Mouse (Mus musculus): Measurements from ENCODE around the gene Uri1. TPM values are rescaled to one million over a fixed set of nuclear protein-coding genes. Genes with fewer than 3 reads are reported as not detected.

The Uri1 gene
- polyA plus RNA-seq, 1 experiment: 13.4 TPM

DNA sequence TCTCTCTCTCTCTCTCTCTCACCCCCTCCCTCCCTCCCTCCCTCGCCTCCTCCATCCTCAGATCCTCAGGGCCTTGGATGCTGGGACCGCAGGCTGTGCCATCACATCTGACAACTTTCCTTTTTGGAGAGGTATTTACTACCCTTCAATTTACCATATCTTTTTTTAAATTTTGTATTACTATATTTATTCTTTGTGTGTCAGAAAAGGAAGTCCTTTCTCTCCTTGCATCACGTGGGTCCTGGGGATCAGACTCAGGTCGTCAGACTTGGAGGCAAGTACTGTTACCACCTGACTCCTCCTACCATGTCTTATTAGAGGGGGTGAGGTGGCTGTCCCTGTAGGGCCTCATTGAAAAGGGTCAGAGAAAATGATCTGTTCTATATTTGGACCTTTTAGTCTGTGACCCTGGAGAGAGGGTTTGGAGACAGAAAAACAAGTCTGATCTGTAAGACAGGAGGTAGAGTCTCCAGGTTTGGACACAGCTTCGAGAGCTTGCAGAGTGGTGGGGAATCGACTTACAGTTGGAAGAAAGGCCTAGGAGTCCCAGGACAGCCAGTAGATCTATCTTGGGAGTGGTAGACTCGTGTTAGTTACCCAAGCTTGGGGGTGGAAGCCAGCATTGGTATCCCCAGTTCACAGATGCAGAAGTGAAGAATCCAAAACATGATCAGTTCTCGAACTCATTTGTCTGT is 36.4 kb upstream of the Uri1 start:
- H3K27me3 ChIP-seq (ENCODE audit: control insufficient read depth, insufficient read depth, insufficient read length): peaks cover 6% of the 10 kb centered on the region
- no peak overlapping the region for H3K4me3 ChIP-seq

DNA sequence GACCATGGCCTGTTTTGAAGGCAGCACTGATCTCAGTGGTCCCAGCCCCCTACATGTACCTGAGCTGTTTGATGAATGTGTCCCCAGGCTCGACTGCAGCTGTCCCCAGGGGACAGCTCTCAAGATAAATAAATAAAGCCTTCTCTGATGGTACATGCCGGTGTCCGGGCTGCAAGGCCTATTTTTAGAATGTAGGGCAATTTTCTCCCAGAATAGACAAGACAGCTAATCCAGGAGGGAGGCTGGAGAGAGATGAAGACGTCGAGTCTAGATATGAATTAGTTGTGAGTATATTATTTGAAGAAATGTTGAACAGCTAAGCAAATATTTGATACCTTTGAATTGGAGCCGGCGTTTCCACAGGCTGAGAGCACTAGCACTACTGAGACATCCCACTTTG is 35.7 kb upstream of the Uri1 start:
- no peak overlapping the region for H3K4me2 ChIP-seq (ENCODE audit: low read depth)
- H3K36me3 ChIP-seq (ENCODE audit: control insufficient read depth, insufficient read depth): no peaks in the 10 kb centered on the region
- H3ac ChIP-seq (ENCODE audit: control insufficient read depth, insufficient read length): no peak overlapping the region
- H3K27me3 ChIP-seq (ENCODE audit: control insufficient read depth, insufficient read depth, insufficient read length): peaks cover 6% of the 10 kb centered on the region
- TF ChIP-seq E2F4 (IDR thresholded peaks at IDR 0.05; ENCODE audit: insufficient read depth): no peak
- TF ChIP-seq TCF3 (IDR thresholded peaks at IDR 0.05; ENCODE audit: insufficient read length, low read depth): no peak
- no peak for TF ChIP-seq REST (IDR thresholded peaks at IDR 0.05; ENCODE audit: insufficient read depth, insufficient read length)
- TF ChIP-seq CEBPB (IDR thresholded peaks at IDR 0.05; ENCODE audit: insufficient read depth, poor library complexity, severe bottlenecking): no peak
- TF ChIP-seq POLR2A (IDR thresholded peaks at IDR 0.05; ENCODE audit: insufficient read length, low read depth): no peak
- TF ChIP-seq MAX (IDR thresholded peaks at IDR 0.05; ENCODE audit: low read depth): no peak
- no peak overlapping the region for H3K4me3 ChIP-seq
- no peaks in the 10 kb centered on the region for H3K79me2 ChIP-seq (ENCODE audit: control insufficient read depth, insufficient read depth)

More for the DNA sequence above, 36.4 kb upstream of the Uri1 start:
- no peaks in the 10 kb centered on the region for H3K36me3 ChIP-seq (ENCODE audit: control insufficient read depth, insufficient read depth)
- H3K79me2 ChIP-seq (ENCODE audit: control insufficient read depth, insufficient read depth): no peaks in the 10 kb centered on the region
- H3ac ChIP-seq (ENCODE audit: control insufficient read depth, insufficient read length): no peak overlapping the region
- H3K4me2 ChIP-seq (ENCODE audit: low read depth): no peak overlapping the region
- TF ChIP-seq MAX (IDR thresholded peaks at IDR 0.05; ENCODE audit: low read depth) (no peak), MYOD1 (IDR thresholded peaks at IDR 0.05; ENCODE audit: control insufficient read depth in 1 of 3, insufficient read length in 2 of 3, low read depth in 2 of 3) (no peak), SRF (IDR thresholded peaks at IDR 0.05; ENCODE audit: control insufficient read depth, insufficient read length, low read depth) (no peak), E2F4 (IDR thresholded peaks at IDR 0.05; ENCODE audit: insufficient read depth) (no peak), USF1 (IDR thresholded peaks at IDR 0.05; ENCODE audit: low read depth) (no peak), POLR2AphosphoS2 (IDR thresholded peaks at IDR 0.05; ENCODE audit: insufficient read length, low read depth) (no peak), POLR2A (IDR thresholded peaks at IDR 0.05; ENCODE audit: insufficient read length, low read depth) (no peak), TCF3 (IDR thresholded peaks at IDR 0.05; ENCODE audit: insufficient read length, low read depth) (no peak), REST (IDR thresholded peaks at IDR 0.05; ENCODE audit: insufficient read depth, insufficient read length) (no peak), MYOG (IDR thresholded peaks at IDR 0.05; ENCODE audit: control insufficient read depth in 1 of 3, insufficient read depth in 1 of 3, insufficient read length in 2 of 3, low read depth in 2 of 3) (no peak), TCF12 (IDR thresholded peaks at IDR 0.05; ENCODE audit: insufficient read depth, poor library complexity, severe bottlenecking) (no peak), CEBPB (IDR thresholded peaks at IDR 0.05; ENCODE audit: insufficient read depth, poor library complexity, severe bottlenecking) (no peak)

DNA sequence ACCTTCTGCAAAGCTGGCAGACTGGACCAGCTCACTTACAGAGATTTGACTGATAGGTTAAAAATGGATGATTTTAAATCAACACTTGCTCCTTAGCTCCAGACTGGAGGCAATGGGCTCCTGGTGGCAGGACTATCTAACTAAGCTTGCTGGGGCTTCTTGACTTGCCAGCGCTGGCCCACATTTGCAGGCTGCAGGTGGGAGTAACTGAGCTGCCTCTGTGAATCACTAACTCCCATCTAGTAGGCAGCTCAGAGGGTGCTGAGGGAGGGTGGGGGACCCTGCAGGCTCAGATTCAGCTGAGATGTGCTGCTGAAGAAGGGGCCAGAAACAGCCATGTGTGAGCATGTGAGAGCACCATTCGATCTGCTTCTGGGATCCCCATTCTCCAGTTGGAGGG is 32.6 kb upstream of the Uri1 start:
- Histone ChIP-seq H3K36me3 (ENCODE audit: control insufficient read depth, insufficient read depth) (no peaks in the 10 kb centered on the region), H3K79me2 (ENCODE audit: control insufficient read depth, insufficient read depth) (no peaks in the 10 kb centered on the region), H3K4me3 (no peak overlapping the region), H3ac (ENCODE audit: control insufficient read depth, insufficient read length) (no peak overlapping the region), H3K27me3 (ENCODE audit: control insufficient read depth, insufficient read depth, insufficient read length) (peaks cover 6% of the 10 kb centered on the region), H3K4me2 (ENCODE audit: low read depth) (no peak overlapping the region)
- TF ChIP-seq MAX (IDR thresholded peaks at IDR 0.05; ENCODE audit: low read depth) (no peak), TCF12 (IDR thresholded peaks at IDR 0.05; ENCODE audit: insufficient read depth, poor library complexity, severe bottlenecking) (no peak), POLR2AphosphoS2 (IDR thresholded peaks at IDR 0.05; ENCODE audit: insufficient read length, low read depth) (no peak), SRF (IDR thresholded peaks at IDR 0.05; ENCODE audit: control insufficient read depth, insufficient read length, low read depth) (no peak), TCF3 (IDR thresholded peaks at IDR 0.05; ENCODE audit: insufficient read length, low read depth) (no peak), USF1 (IDR thresholded peaks at IDR 0.05; ENCODE audit: low read depth) (no peak), CEBPB (IDR thresholded peaks at IDR 0.05; ENCODE audit: insufficient read depth, poor library complexity, severe bottlenecking) (no peak), MYOG (IDR thresholded peaks at IDR 0.05; ENCODE audit: control insufficient read depth in 1 of 3, insufficient read depth in 1 of 3, insufficient read length in 2 of 3, low read depth in 2 of 3) (no peak), POLR2A (IDR thresholded peaks at IDR 0.05; ENCODE audit: insufficient read length, low read depth) (no peak), E2F4 (IDR thresholded peaks at IDR 0.05; ENCODE audit: insufficient read depth) (no peak), REST (IDR thresholded peaks at IDR 0.05; ENCODE audit: insufficient read depth, insufficient read length) (no peak), MYOD1 (IDR thresholded peaks at IDR 0.05; ENCODE audit: control insufficient read depth in 1 of 3, insufficient read length in 2 of 3, low read depth in 2 of 3) (no peak)

DNA sequence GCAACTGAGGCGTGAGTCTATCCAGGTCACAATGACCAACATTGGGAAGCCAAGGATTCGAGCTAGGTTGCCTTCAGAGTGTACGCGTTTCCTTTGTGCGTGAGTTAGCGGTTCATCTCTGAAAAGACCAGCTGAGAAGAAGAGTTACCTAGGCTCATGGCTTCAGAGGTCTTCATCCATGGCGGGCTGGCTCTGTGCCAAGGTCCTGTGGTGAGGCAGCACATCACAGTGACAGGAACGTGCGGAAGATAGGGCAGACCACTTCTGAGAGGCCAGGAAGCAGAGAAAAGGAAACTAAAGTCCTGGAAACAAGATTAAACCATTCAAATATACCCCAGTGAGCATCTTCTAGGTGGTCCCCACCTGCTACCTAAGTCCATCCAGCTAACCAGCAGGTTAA is 30.9 kb upstream of the Uri1 start:
- Histone ChIP-seq H3K4me3 (no peak overlapping the region), H3ac (ENCODE audit: control insufficient read depth, insufficient read length) (no peak overlapping the region), H3K27me3 (ENCODE audit: control insufficient read depth, insufficient read depth, insufficient read length) (peaks cover 6% of the 10 kb centered on the region), H3K36me3 (ENCODE audit: control insufficient read depth, insufficient read depth) (no peaks in the 10 kb centered on the region), H3K4me2 (ENCODE audit: low read depth) (no peak overlapping the region), H3K79me2 (ENCODE audit: control insufficient read depth, insufficient read depth) (no peaks in the 10 kb centered on the region)
- TF ChIP-seq MYOG (IDR thresholded peaks at IDR 0.05; ENCODE audit: control insufficient read depth in 1 of 3, insufficient read depth in 1 of 3, insufficient read length in 2 of 3, low read depth in 2 of 3) (no peak), USF1 (IDR thresholded peaks at IDR 0.05; ENCODE audit: low read depth) (no peak), MAX (IDR thresholded peaks at IDR 0.05; ENCODE audit: low read depth) (no peak), POLR2AphosphoS2 (IDR thresholded peaks at IDR 0.05; ENCODE audit: insufficient read length, low read depth) (no peak), MYOD1 (IDR thresholded peaks at IDR 0.05; ENCODE audit: control insufficient read depth in 1 of 3, insufficient read length in 2 of 3, low read depth in 2 of 3) (no peak), POLR2A (IDR thresholded peaks at IDR 0.05; ENCODE audit: insufficient read length, low read depth) (no peak), REST (IDR thresholded peaks at IDR 0.05; ENCODE audit: insufficient read depth, insufficient read length) (no peak), E2F4 (IDR thresholded peaks at IDR 0.05; ENCODE audit: insufficient read depth) (no peak), CEBPB (IDR thresholded peaks at IDR 0.05; ENCODE audit: insufficient read depth, poor library complexity, severe bottlenecking) (no peak), TCF12 (IDR thresholded peaks at IDR 0.05; ENCODE audit: insufficient read depth, poor library complexity, severe bottlenecking) (no peak), SRF (IDR thresholded peaks at IDR 0.05; ENCODE audit: control insufficient read depth, insufficient read length, low read depth) (no peak), TCF3 (IDR thresholded peaks at IDR 0.05; ENCODE audit: insufficient read length, low read depth) (no peak)

Measured in myocyte (in vitro differentiated cells).